Mouse (Mus musculus) erythroblast, embryonic 14.5 days (primary cell): Measurements from ENCODE around the gene Capn11.

ENCODE experiments used
- GATA1 ChIP-seq: IDR thresholded peaks from 2 replicates; pipeline ENCODE4 v1.6.1; 2012; ENCODE audit warnings: low read length, inconsistent platforms, mixed read lengths
- TAL1 ChIP-seq: IDR thresholded peaks from 3 replicates; pipeline ENCODE4 v1.6.1; 2012; ENCODE audit warnings: low read length, inconsistent platforms, mixed read lengths

DNA sequence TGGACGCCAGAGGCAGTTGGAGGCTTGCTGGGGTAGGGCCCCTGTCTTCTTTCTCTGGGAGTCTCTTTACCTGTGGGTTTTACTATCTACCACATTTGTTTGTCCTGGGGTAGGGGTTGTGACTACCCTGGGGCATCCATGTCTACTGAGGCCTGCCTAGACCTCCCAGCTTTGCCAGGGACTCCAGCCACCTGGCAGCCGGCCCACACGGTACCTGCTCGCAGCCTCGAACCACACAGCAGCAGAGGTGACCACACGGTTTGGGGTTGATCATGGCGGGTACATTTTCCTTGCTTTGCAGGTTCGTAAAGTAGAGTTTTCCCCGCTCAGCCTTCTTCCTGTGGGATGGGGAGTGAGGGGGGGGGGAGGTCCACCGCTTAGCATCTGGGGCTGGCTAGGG lies 8.4 kb upstream of the Capn11 start:
- TF ChIP-seq GATA1: no peak
- no peak for TF ChIP-seq TAL1
